Mouse (Mus musculus): ENCODE results near the gene Ftcd. TPM values are rescaled to one million over a fixed set of nuclear protein-coding genes. Genes with fewer than 3 reads are reported as not detected.

Gene Ftcd
- polyA plus RNA-seq (2012; rRNA removed) = 0.03 and 0.24 TPM in 2 replicates

DNA sequence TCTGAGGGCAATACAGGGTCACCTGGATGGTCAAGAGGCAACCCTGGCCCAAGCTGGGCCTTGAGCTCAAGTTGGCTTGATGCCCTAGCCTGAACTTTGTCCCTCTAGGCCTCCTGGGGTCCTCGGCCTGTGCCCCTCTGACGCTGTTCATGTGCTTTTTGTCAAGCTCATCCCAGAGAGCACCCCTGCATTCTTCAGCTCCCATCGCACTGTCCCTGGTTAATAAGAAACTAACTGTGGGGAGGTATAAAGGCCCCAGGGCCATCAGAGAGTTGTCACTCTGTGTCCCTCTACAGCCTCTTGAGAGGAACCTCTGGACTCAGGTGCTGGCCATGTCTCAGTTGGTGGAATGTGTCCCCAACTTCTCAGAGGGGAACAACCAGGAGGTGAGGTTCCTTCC, at the start of gene Ftcd:
TSS of gene Ftcd (plus strand) at position 275 of the 400 bp plus-strand sequence.
- WGBS = 84% methylated on average over 3 of the region's 3 CpGs
- Histone ChIP-seq H3K4me1 (ENCODE audit: control insufficient read depth, insufficient read depth, low read length) (no peaks in the 10 kb centered on the region), H3K4me3 (replicated peaks; ENCODE audit: extremely low read depth, low read depth, low read length) (no peak within 1 kb of the TSS)
- no peak for DNase-seq
- no peak for TF ChIP-seq POLR2A (IDR thresholded peaks at IDR 0.05; ENCODE audit: borderline replicate concordance, extremely low read depth, low read depth, low read length)
- TF ChIP-seq CTCF (IDR thresholded peaks at IDR 0.05; ENCODE audit: insufficient read depth, low read length) = no peak

DNA sequence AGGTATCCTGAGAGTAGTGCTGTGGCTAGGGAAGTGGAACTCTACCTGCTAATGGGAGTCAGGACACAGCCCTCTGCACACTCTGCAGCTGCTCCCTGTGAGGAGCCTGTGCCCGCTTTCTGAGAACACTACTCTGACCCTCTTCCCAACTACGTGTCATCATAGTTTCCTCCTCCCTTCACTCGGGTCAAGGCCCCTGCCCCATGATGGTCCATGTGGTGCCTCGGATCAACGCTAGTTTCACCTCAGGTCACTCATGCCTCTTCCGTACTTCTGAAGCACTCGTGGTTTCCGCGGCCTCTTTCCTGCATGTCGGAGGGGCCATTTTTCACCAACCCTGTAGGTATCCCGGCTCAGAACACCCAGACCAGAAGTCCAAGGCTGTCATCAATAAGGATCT, 44.5 kb upstream of the Ftcd start:
- no peak for DNase-seq
- 1% methylated on average over 11 of the region's 11 CpGs for WGBS
- TF ChIP-seq POLR2A (IDR thresholded peaks at IDR 0.05; ENCODE audit: borderline replicate concordance, extremely low read depth, low read depth, low read length) = no peak
- TF ChIP-seq CTCF (IDR thresholded peaks at IDR 0.05; ENCODE audit: insufficient read depth, low read length) = no peak
- Histone ChIP-seq H3K4me3 (replicated peaks; ENCODE audit: extremely low read depth, low read depth, low read length) (peak overlapping the region; percentile 74), H3K4me1 (ENCODE audit: control insufficient read depth, insufficient read depth, low read length) (0 out of 2 replicates have a peak, but pooled peaks cover 2% of the 10 kb centered on the region)

DNA sequence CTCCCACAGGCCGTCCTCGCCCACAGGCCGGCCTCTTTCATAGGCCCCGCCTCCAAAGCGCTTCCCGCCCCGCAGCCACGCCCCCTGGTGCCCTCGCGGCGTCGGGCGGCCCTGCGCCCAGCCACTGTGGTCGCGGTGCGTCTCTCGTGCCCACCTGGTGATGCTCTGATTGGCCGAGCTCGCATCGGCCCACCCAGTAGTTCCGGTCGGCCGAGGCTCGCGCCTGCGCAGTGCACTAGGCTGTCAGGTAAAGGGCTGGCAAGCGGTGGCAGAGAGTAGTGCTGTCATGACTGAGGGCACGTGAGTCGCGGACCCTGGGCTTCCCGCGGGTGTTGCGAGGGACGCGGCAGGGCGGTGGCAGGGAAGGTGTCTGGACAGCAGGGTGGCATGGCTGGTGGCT, 44.1 kb upstream of the Ftcd start, which contains the start of gene Lss:
TSS of gene Lss (plus strand) at position 214 of the 400 bp plus-strand sequence.
- TF ChIP-seq POLR2A (IDR thresholded peaks at IDR 0.05; ENCODE audit: borderline replicate concordance, extremely low read depth, low read depth, low read length) (peak; percentile 81; the same call in 1 of the 2 replicates), CTCF (IDR thresholded peaks at IDR 0.05; ENCODE audit: insufficient read depth, low read length) (no peak)
- WGBS = under 1% methylated on average over 37 of the region's 37 CpGs
- H3K4me1 ChIP-seq (ENCODE audit: control insufficient read depth, insufficient read depth, low read length) = 0 out of 2 replicates have a peak, but pooled peaks cover 2% of the 10 kb centered on the region
- DNase-seq = peak; percentile 93
- peak within 1 kb of the TSS; percentile 87 for H3K4me3 ChIP-seq (replicated peaks; ENCODE audit: extremely low read depth, low read depth, low read length)

DNA sequence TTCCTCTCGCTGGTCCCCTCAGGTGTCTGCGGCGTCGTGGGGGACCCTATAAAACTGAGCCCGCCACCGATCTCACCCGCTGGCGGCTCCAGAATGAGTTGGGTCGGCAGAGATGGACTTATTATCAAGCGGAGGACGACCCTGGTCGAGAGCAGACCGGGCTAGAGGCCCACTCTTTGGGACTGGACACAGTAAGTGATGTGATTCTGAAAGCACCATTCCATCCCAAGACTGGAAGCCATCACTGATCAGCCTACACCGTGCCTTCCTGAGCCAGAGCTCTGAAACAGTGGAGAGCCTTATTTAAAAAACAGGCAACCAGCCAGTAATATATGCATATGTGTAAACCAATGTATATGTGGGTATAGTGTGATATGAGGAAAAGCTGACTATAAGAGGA, 43.6 kb upstream of the Ftcd start:
- peak overlapping the region; percentile 87 for H3K4me3 ChIP-seq (replicated peaks; ENCODE audit: extremely low read depth, low read depth, low read length)
- 3% methylated on average over 14 of the region's 14 CpGs for WGBS
- H3K4me1 ChIP-seq (ENCODE audit: control insufficient read depth, insufficient read depth, low read length) = 0 out of 2 replicates have a peak, but pooled peaks cover 2% of the 10 kb centered on the region
- no peak for DNase-seq
- TF ChIP-seq POLR2A (IDR thresholded peaks at IDR 0.05; ENCODE audit: borderline replicate concordance, extremely low read depth, low read depth, low read length) (no peak), CTCF (IDR thresholded peaks at IDR 0.05; ENCODE audit: insufficient read depth, low read length) (no peak)

DNA sequence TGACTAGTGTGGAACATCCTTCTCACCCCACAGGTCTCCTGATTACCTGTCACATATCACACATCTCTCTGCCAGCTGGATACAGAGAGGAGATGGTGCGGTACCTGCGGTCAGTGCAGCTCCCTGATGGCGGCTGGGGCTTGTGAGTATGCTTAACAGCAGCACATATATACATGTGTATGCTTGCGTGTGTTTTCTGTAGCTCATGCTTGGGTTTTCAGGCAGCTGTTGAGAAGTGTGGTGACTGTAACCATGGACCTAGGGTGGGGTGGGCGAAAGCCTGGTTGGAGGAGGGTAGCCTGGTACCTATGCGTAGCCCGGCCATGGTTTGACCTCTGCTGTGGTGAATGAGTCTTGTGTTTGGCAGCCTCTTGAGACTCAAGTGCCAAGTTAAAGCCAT, 39.9 kb upstream of the Ftcd start:
- 91% methylated on average over 7 of the region's 7 CpGs for WGBS
- Histone ChIP-seq H3K4me1 (ENCODE audit: control insufficient read depth, insufficient read depth, low read length) (0 out of 2 replicates have a peak, but pooled peaks cover 2% of the 10 kb centered on the region), H3K4me3 (replicated peaks; ENCODE audit: extremely low read depth, low read depth, low read length) (no peak overlapping the region)
- DNase-seq = no peak
- no peak for TF ChIP-seq POLR2A (IDR thresholded peaks at IDR 0.05; ENCODE audit: borderline replicate concordance, extremely low read depth, low read depth, low read length)
- TF ChIP-seq CTCF (IDR thresholded peaks at IDR 0.05; ENCODE audit: insufficient read depth, low read length) = no peak

DNA sequence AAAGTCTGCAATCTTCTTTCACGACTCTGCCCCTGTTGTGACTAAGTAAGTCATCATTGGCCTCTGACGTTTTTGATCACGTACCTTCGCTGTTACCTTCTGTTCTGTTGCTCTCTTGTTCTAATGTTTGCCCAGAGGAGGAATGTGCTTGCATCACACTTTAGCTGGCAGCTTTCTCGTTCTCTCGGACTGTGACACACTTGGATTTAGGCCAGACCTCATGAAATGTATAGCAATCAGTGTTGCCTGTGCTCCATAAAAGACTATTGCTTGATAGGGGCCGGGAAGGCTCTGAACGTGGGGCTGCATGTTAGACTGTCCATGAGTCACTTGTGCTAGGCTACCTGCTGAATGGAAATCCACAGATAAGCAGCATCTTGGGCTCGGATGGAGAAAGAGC, 37.8 kb upstream of the Ftcd start:
- no peak for DNase-seq
- Histone ChIP-seq H3K4me1 (ENCODE audit: control insufficient read depth, insufficient read depth, low read length) (no peaks in the 10 kb centered on the region), H3K4me3 (replicated peaks; ENCODE audit: extremely low read depth, low read depth, low read length) (no peak overlapping the region)
- WGBS = 53% methylated on average over 9 of the region's 9 CpGs
- TF ChIP-seq CTCF (IDR thresholded peaks at IDR 0.05; ENCODE audit: insufficient read depth, low read length) = no peak
- TF ChIP-seq POLR2A (IDR thresholded peaks at IDR 0.05; ENCODE audit: borderline replicate concordance, extremely low read depth, low read depth, low read length) = no peak

DNA sequence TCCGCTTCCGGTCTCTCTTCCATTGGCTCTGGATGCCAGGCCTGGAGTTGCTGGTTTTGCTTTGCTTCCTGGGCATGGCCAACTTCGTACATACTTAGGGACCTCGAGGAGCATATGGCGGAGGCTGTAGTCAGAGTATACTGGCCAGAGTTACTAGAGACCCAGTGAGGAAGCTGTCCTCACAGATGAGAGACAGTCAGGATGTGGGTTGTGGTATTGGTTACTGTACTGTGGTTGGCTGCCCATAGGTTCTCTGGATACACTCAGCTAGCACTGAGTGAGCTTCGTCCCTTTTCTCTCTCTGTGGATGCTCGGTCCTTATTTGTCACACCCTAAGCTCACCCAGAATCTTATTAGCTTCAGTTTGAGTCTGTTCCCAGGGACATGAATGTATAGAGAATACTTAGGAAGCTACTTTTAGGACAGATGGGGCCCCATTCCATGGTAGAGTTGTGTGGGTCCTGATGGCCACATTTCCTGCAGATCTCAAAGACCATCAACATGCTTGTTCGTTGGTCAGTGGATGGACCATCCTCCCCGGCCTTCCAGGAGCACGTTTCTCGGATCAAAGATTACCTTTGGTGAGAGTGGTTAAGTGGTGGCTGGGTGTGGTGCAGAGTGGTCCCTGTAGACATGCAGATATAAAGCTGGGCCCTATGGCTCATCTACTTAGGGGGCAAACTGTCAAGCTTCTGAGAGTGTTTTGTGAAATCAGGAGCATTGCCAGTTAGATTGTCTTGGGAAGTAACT, 33.9 kb upstream of the Ftcd start:
- no peak for TF ChIP-seq CTCF (IDR thresholded peaks at IDR 0.05; ENCODE audit: insufficient read depth, low read length)
- TF ChIP-seq POLR2A (IDR thresholded peaks at IDR 0.05; ENCODE audit: borderline replicate concordance, extremely low read depth, low read depth, low read length) = no peak
- WGBS = 87% methylated on average over 11 of the region's 11 CpGs
- no peak for DNase-seq
- no peaks in the 10 kb centered on the region for H3K4me1 ChIP-seq (ENCODE audit: control insufficient read depth, insufficient read depth, low read length)
- H3K4me3 ChIP-seq (replicated peaks; ENCODE audit: extremely low read depth, low read depth, low read length) = no peak overlapping the region

DNA sequence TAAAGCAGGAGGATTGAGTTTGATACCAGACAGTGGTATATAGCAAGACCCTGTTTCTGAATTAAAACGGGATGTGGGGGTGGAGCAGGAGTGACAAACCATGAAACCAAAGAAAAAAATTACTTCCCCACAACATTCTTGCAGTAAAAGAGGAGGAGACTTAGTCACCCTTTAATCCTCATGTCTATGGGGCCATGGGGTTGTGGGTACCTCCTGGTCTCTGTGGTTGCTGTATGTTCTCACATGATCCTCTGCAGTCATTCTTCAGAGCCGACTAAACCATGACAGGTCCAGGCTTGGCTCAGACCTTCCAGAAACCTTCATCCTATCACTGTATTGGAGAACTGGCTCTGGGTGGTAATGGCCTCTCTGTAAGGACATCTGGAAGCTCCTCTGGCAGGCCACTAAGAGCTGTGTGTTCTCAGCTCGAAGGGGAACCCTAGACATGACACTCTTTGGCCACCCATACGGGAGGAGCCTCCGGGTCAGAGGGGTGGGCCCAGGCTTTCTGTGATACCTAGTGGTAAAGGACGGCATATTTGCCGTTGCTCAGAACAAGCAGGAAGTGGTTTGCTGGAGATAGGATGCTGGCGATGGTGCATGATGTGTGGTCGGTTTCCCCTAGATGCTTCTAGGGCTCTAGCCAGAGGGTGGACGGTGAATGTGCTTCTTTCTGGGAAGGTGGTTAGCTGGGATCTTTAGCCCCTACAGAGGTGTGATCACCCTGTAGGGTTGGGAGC, 32.6 kb upstream of the Ftcd start:
- 73% methylated on average over 10 of the region's 10 CpGs for WGBS
- no peak for DNase-seq
- TF ChIP-seq POLR2A (IDR thresholded peaks at IDR 0.05; ENCODE audit: borderline replicate concordance, extremely low read depth, low read depth, low read length) = no peak
- TF ChIP-seq CTCF (IDR thresholded peaks at IDR 0.05; ENCODE audit: insufficient read depth, low read length) = no peak
- no peak overlapping the region for H3K4me3 ChIP-seq (replicated peaks; ENCODE audit: extremely low read depth, low read depth, low read length)
- no peaks in the 10 kb centered on the region for H3K4me1 ChIP-seq (ENCODE audit: control insufficient read depth, insufficient read depth, low read length)

DNA sequence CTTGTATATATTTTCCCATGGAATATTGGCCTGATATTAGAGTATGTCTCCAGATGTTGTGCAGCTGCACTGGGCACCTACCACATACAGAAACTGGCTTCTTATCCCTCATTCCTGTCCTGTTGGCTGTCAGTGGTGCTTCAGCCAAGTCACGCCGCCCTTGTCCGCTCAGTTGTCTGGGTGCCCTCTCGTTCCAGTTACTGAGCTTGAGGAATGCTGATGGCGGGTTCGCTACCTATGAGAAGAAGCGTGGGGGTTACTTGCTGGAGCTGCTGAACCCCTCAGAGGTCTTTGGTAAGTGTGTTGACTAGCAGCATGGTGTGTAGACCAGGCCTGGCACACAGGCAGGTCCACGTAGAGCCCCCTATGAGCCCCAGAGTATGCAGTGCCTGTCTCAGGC, 28.9 kb upstream of the Ftcd start:
- H3K4me1 ChIP-seq (ENCODE audit: control insufficient read depth, insufficient read depth, low read length) = no peaks in the 10 kb centered on the region
- no peak for DNase-seq
- H3K4me3 ChIP-seq (replicated peaks; ENCODE audit: extremely low read depth, low read depth, low read length) = no peak overlapping the region
- 92% methylated on average over 8 of the region's 8 CpGs for WGBS
- TF ChIP-seq CTCF (IDR thresholded peaks at IDR 0.05; ENCODE audit: insufficient read depth, low read length) (no peak), POLR2A (IDR thresholded peaks at IDR 0.05; ENCODE audit: borderline replicate concordance, extremely low read depth, low read depth, low read length) (no peak)

Data from lung, adult 2 months (tissue).